In the genomic region with DNA sequence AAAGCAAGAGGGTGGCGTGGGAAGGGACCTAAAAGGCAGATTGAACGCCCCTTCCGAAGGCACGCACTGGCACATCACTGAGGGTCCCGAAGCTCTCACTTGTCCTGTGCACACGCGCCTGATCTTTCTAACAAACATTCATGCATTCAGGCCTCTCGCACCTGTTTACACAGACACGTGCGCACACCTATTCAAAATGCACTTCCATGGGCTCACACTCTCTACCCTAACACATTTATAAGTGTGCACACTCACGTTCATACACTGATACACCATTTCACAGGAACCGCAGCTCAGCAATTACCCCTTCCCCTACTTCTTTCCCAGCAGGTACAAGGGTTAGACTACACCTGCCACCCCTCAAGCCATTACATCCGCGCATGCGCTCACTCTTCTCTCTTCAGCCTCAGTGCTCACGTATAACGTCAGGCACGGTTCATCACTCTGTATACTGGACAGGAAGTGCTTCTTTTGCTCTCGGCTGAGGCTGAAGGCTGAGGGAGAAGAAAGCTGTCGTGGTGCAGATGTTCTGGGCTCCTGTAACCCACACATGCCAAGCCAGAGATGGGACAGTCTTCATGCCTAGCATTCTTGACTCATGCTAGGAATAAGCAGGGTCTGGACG, we compare ENCODE assay signal across 9 mouse cellular contexts. TPM values are rescaled to one million over a fixed set of nuclear protein-coding genes. Genes with fewer than 3 reads are reported as not detected.
DNase-seq lines count a peak whose midpoint lies in the region; ATAC-seq lines count a peak whose summit lies in the region.
"Had no signal": no experiment of that assay in that cellular context is flagged by ENCODE, and none has a peak within 500 bp of the region (broad histone marks: within the 10 kb centered on the region; RNA-seq: fewer than 3 reads in every experiment).

No protein-coding gene starts in this region.

- WGBS in hindbrain, embryonic 14.5 days = 6% methylated on average over 21 of the region's 21 CpGs
- 10% methylated on average over 21 of the region's 21 CpGs for WGBS in liver, embryonic 11.5 days
- 8% methylated on average over 21 of the region's 21 CpGs for WGBS in neural tube, embryonic 15.5 days

- no peak for ATAC-seq in hindbrain, embryonic 14.5 days (ENCODE audit: low FRiP score)
- no peak for ATAC-seq in liver, embryonic 11.5 days (replicated peaks; ENCODE audit: low FRiP score)
- ATAC-seq in neural tube, embryonic 15.5 days (ENCODE audit: low FRiP score) = no peak
- no peak for ATAC-seq in monocyte, adult 5-6 weeks (replicated peaks; ENCODE audit: insufficient number of reproducible peaks, low FRiP score, low TSS enrichment, poor library complexity, severe bottlenecking)

- no peaks in the 10 kb centered on the region for H3K36me3 ChIP-seq in hindbrain, embryonic 14.5 days (replicated peaks; ENCODE audit: control insufficient read depth, insufficient read depth)
- no peaks in the 10 kb centered on the region for H3K36me3 ChIP-seq in liver, embryonic 11.5 days (ENCODE audit: control insufficient read depth, insufficient read depth, low read length)
- no peaks in the 10 kb centered on the region for H3K36me3 ChIP-seq in neural tube, embryonic 15.5 days

- peaks cover 33% of the 10 kb centered on the region for H3K4me1 ChIP-seq in hindbrain, embryonic 14.5 days (replicated peaks; ENCODE audit: control insufficient read depth, insufficient read depth, low read length)
- H3K4me1 ChIP-seq in liver, embryonic 11.5 days (replicated peaks; ENCODE audit: control insufficient read depth, insufficient read depth, low read length) = peaks cover 52% of the 10 kb centered on the region
- peaks cover 83% of the 10 kb centered on the region for H3K4me1 ChIP-seq in neural tube, embryonic 15.5 days

- no peaks in the 10 kb centered on the region for H3K9me3 ChIP-seq in hindbrain, embryonic 14.5 days (ENCODE audit: control insufficient read depth, low read length)
- 0 out of 2 replicates have a peak, but pooled peaks cover 3% of the 10 kb centered on the region for H3K9me3 ChIP-seq in liver, embryonic 11.5 days (ENCODE audit: control insufficient read depth, low read length)
- H3K9me3 ChIP-seq in neural tube, embryonic 15.5 days (replicated peaks) = no peaks in the 10 kb centered on the region

- peak; percentile 20 to 56 for DNase-seq in spleen, postnatal 10 days (ENCODE audit: low spot score in 2 of 2)
- no peak for DNase-seq in spleen, postnatal 14 days (ENCODE audit: low spot score in 2 of 2)
- peak; percentile 31 for DNase-seq in embryo, embryonic 10.5 days (ENCODE audit: low spot score)
- DNase-seq in hindbrain, embryonic 14.5 days (ENCODE audit: low spot score) = peak; percentile 38
- no peak for DNase-seq in liver, embryonic 11.5 days (ENCODE audit: low spot score)
- DNase-seq in frontal cortex, postnatal 14 days (ENCODE audit: low spot score in 2 of 2) = no peak

- no peak overlapping the region for H3K27ac ChIP-seq in hindbrain, embryonic 14.5 days
- H3K27ac ChIP-seq in liver, embryonic 11.5 days (ENCODE audit: low read depth, low read length) = no peak overlapping the region
- peak overlapping the region; percentile 81; the same call in 1 of the 2 replicates for H3K27ac ChIP-seq in neural tube, embryonic 15.5 days (replicated peaks)

- H3K4me2 ChIP-seq in hindbrain, embryonic 14.5 days (replicated peaks) = peak overlapping the region; percentile 99
- H3K4me2 ChIP-seq in liver, embryonic 11.5 days = peak overlapping the region; percentile 90
- H3K4me2 ChIP-seq in neural tube, embryonic 15.5 days = peak overlapping the region; percentile 98

- H3K9ac ChIP-seq in hindbrain, embryonic 14.5 days = peak overlapping the region; percentile 78
- peak overlapping the region; percentile 75 for H3K9ac ChIP-seq in liver, embryonic 11.5 days (ENCODE audit: low read depth, low read length)
- peak overlapping the region; percentile 69 for H3K9ac ChIP-seq in neural tube, embryonic 15.5 days (replicated peaks)

- H3K27me3 ChIP-seq in hindbrain, embryonic 14.5 days (ENCODE audit: control insufficient read depth, insufficient read depth, low read length) = peaks cover 26% of the 10 kb centered on the region
- peaks cover 46% of the 10 kb centered on the region for H3K27me3 ChIP-seq in liver, embryonic 11.5 days (replicated peaks; ENCODE audit: control insufficient read depth, insufficient read depth, low read length)
- H3K27me3 ChIP-seq in neural tube, embryonic 15.5 days (replicated peaks) = peaks cover 24% of the 10 kb centered on the region; the same call in 1 of the 2 replicates

- peak overlapping the region; percentile 66 for H3K4me3 ChIP-seq in hindbrain, embryonic 14.5 days (replicated peaks; ENCODE audit: low read length)
- H3K4me3 ChIP-seq in liver, embryonic 11.5 days (ENCODE audit: low read depth, low read length) = peak overlapping the region; percentile 72
- H3K4me3 ChIP-seq in neural tube, embryonic 15.5 days (replicated peaks) = peak overlapping the region; percentile 62

RNA-seq across cellular contexts. Expression of a gene that starts 0.6 kb away (rescaled TPM):
- polyA plus RNA-seq in hindbrain, embryonic 14.5 days (2014; fragmentation: Nextera tagmentation; extraction: Ambion mirVana) = 18.9 and 20.0 TPM in 2 replicates
- 16.9 and 19.1 TPM in 2 replicates for polyA plus RNA-seq in liver, embryonic 11.5 days (2014; fragmentation: Nextera tagmentation; extraction: Ambion mirVana)
- polyA plus RNA-seq in neural tube, embryonic 15.5 days (2015; fragmentation: Nextera tagmentation; extraction: Ambion mirVana) = 23.8 and 28.4 TPM in 2 replicates
- 0.48 to 2.3 TPM (median 1.9 TPM) in 3 replicates for total RNA-seq in monocyte, adult 5-6 weeks (2017)

RNA-seq across cellular contexts. Expression of a gene that starts 3.6 kb away (rescaled TPM):
- polyA plus RNA-seq in hindbrain, embryonic 14.5 days (2014; fragmentation: Nextera tagmentation; extraction: Ambion mirVana) = 29.7 and 37.5 TPM in 2 replicates
- polyA plus RNA-seq in liver, embryonic 11.5 days (2014; fragmentation: Nextera tagmentation; extraction: Ambion mirVana) = 29.6 and 30.8 TPM in 2 replicates
- 33.9 and 37.8 TPM in 2 replicates for polyA plus RNA-seq in neural tube, embryonic 15.5 days (2015; fragmentation: Nextera tagmentation; extraction: Ambion mirVana)
- total RNA-seq in monocyte, adult 5-6 weeks (2017) = 6.3 to 14.3 TPM (median 9.1 TPM) in 3 replicates

RNA-seq across cellular contexts. Expression of a gene that starts 17.5 kb away (rescaled TPM):
- polyA plus RNA-seq in hindbrain, embryonic 14.5 days (2014; fragmentation: Nextera tagmentation; extraction: Ambion mirVana) = 48.6 and 49.9 TPM in 2 replicates
- 96.7 and 114 TPM in 2 replicates for polyA plus RNA-seq in liver, embryonic 11.5 days (2014; fragmentation: Nextera tagmentation; extraction: Ambion mirVana)
- 45.6 and 54.3 TPM in 2 replicates for polyA plus RNA-seq in neural tube, embryonic 15.5 days (2015; fragmentation: Nextera tagmentation; extraction: Ambion mirVana)
- total RNA-seq in monocyte, adult 5-6 weeks (2017) = 17.2 to 21.3 TPM (median 19.0 TPM) in 3 replicates

RNA-seq across cellular contexts. Expression of a gene that starts 22.6 kb away (rescaled TPM):
- not detected in 2 replicates for polyA plus RNA-seq in hindbrain, embryonic 14.5 days (2014; fragmentation: Nextera tagmentation; extraction: Ambion mirVana)
- 0.53 and 0.62 TPM in 2 replicates for polyA plus RNA-seq in liver, embryonic 11.5 days (2014; fragmentation: Nextera tagmentation; extraction: Ambion mirVana)
- 1.5 TPM in 1 of 2 replicates, not detected in the other for polyA plus RNA-seq in neural tube, embryonic 15.5 days (2015; fragmentation: Nextera tagmentation; extraction: Ambion mirVana)
- 0.11 to 4.6 TPM (median 3.1 TPM) in 3 replicates for total RNA-seq in monocyte, adult 5-6 weeks (2017)
- total RNA-seq: common myeloid progenitor, adult 5-6 weeks had no signal

RNA-seq across cellular contexts. Expression of a gene that starts 44.8 kb away (rescaled TPM):
- polyA plus RNA-seq in hindbrain, embryonic 14.5 days (2014; fragmentation: Nextera tagmentation; extraction: Ambion mirVana) = 23.7 and 35.3 TPM in 2 replicates
- polyA plus RNA-seq in liver, embryonic 11.5 days (2014; fragmentation: Nextera tagmentation; extraction: Ambion mirVana) = 31.0 and 38.1 TPM in 2 replicates
- polyA plus RNA-seq in neural tube, embryonic 15.5 days (2015; fragmentation: Nextera tagmentation; extraction: Ambion mirVana) = 38.8 and 42.5 TPM in 2 replicates
- 15.3 to 23.5 TPM (median 19.7 TPM) in 3 replicates for total RNA-seq in monocyte, adult 5-6 weeks (2017)

Comparison
In these comparisons a context has a peak if more than half of its experiments do, and no peak if none do; other contexts are left out.
1. DNase-seq: peak in spleen, postnatal 10 days (2 of 2), embryo, embryonic 10.5 days (single experiment) and hindbrain, embryonic 14.5 days (single experiment); none in spleen, postnatal 14 days (0 of 2), liver, embryonic 11.5 days (single experiment) and frontal cortex, postnatal 14 days (0 of 2).
2. Peak in every context shown above with its lines, with median percentiles within 50 percentile points of each other: H3K4me2 ChIP-seq, H3K4me3 ChIP-seq and H3K9ac ChIP-seq.